Mouse (Mus musculus): Measurements from ENCODE around the gene Pnpla1. TPM values are rescaled to one million over a fixed set of nuclear protein-coding genes. Genes with fewer than 3 reads are reported as not detected.

The Pnpla1 gene
- not detected for polyA plus RNA-seq (2014; fragmentation: Illumina TruSeq; extraction: RNeasy Lipid Tissue Mini Kit (QIAGEN cat#74804); ENCODE audit: low read depth, low replicate concordance)

DNA sequence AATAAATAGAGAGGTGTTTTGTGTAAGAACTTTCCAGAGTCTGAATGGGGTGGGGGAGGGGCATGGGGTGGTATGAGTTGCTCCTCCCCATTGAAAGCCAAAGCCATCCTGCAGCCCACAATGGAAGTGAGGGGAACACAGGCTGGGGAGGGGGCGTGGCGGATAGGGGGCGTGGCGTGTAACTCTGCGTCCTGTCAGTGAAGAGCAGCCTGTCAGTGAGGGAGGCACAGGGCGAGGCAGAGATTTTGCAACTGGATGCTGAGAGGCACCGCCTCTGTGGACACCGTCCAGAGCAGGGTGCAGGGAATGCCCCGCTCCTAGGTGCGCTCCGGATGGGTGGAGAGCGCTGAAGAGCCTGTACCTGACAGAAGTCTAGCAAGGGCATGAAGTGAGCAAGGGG lies at the start of gene Pnpla1:
Pnpla1 (plus strand) TSS at position 207 of the 400 bp plus-strand sequence.

DNA sequence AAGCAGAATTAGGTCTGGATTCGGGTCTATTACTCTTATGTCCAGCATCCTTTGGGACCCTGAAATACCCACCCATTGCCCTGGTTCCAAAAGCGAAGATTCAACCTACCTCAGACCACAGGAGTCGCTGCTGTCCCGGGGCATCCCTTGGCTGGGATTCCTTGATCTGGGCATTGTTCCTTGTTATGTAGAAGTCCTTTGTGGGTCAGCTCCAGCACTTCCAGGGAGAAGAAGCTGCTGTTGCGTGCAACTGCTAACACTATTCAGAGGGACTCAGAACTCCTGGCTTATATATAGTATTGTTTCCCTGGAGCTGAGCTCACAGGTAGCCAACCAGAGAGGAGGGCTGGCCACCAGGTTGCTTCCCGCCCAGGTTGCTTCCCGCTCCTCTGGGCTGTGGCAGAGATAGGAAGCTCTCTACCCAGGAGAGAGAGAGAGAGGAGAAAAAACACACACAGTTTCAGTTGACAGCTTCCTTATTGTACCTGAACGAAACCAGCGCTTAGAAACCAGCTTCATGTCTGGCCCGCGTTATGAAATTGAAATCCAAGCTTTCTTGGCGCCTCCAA lies 56.9 kb downstream of the Pnpla1 start, which contains the start of gene 4930539E08Rik:
4930539E08Rik (minus strand) TSS at position 265 of the 569 bp plus-strand sequence.

Other genes starting within 250 kb of the Pnpla1 start
- gene Srpk1, start 235.7 kb upstream of the Pnpla1 start, polyA plus RNA-seq (2014; fragmentation: Illumina TruSeq; extraction: RNeasy Lipid Tissue Mini Kit (QIAGEN cat#74804); ENCODE audit: low read depth, low replicate concordance): 28.0 TPM
- gene Slc26a8, start 168.2 kb upstream of the Pnpla1 start, polyA plus RNA-seq (2014; fragmentation: Illumina TruSeq; extraction: RNeasy Lipid Tissue Mini Kit (QIAGEN cat#74804); ENCODE audit: low read depth, low replicate concordance): not detected
- gene Mapk14, start 167.1 kb upstream of the Pnpla1 start, polyA plus RNA-seq (2014; fragmentation: Illumina TruSeq; extraction: RNeasy Lipid Tissue Mini Kit (QIAGEN cat#74804); ENCODE audit: low read depth, low replicate concordance): 44.8 TPM
- not detected for gene AC170998.1, start 132.3 kb upstream of the Pnpla1 start, polyA plus RNA-seq (2014; fragmentation: Illumina TruSeq; extraction: RNeasy Lipid Tissue Mini Kit (QIAGEN cat#74804); ENCODE audit: low read depth, low replicate concordance)
- gene Mapk13, start 89.1 kb upstream of the Pnpla1 start, polyA plus RNA-seq (2014; fragmentation: Illumina TruSeq; extraction: RNeasy Lipid Tissue Mini Kit (QIAGEN cat#74804); ENCODE audit: low read depth, low replicate concordance): not detected
- gene Brpf3, start 57.3 kb upstream of the Pnpla1 start, polyA plus RNA-seq (2014; fragmentation: Illumina TruSeq; extraction: RNeasy Lipid Tissue Mini Kit (QIAGEN cat#74804); ENCODE audit: low read depth, low replicate concordance): 11.5 TPM
- not detected for gene 4930539E08Rik, start 56.9 kb downstream of the Pnpla1 start, polyA plus RNA-seq (2014; fragmentation: Illumina TruSeq; extraction: RNeasy Lipid Tissue Mini Kit (QIAGEN cat#74804); ENCODE audit: low read depth, low replicate concordance)
- gene Pxt1, start 85.4 kb downstream of the Pnpla1 start, polyA plus RNA-seq (2014; fragmentation: Illumina TruSeq; extraction: RNeasy Lipid Tissue Mini Kit (QIAGEN cat#74804); ENCODE audit: low read depth, low replicate concordance): not detected
- 23.5 TPM for gene Kctd20, start 93.5 kb downstream of the Pnpla1 start, polyA plus RNA-seq (2014; fragmentation: Illumina TruSeq; extraction: RNeasy Lipid Tissue Mini Kit (QIAGEN cat#74804); ENCODE audit: low read depth, low replicate concordance)
- 52.3 TPM for gene Stk38, start 149.6 kb downstream of the Pnpla1 start, polyA plus RNA-seq (2014; fragmentation: Illumina TruSeq; extraction: RNeasy Lipid Tissue Mini Kit (QIAGEN cat#74804); ENCODE audit: low read depth, low replicate concordance)
- gene Srsf3, start 174.2 kb downstream of the Pnpla1 start, polyA plus RNA-seq (2014; fragmentation: Illumina TruSeq; extraction: RNeasy Lipid Tissue Mini Kit (QIAGEN cat#74804); ENCODE audit: low read depth, low replicate concordance): 115 TPM
- 3.0 TPM for gene Cdkn1a, start 232.6 kb downstream of the Pnpla1 start, polyA plus RNA-seq (2014; fragmentation: Illumina TruSeq; extraction: RNeasy Lipid Tissue Mini Kit (QIAGEN cat#74804); ENCODE audit: low read depth, low replicate concordance)

Data from liver, adult 10 weeks (tissue).